Comparison of ENCODE assay signal across 8 mouse cellular contexts in genomic region chr11:67921827-67922754, GRCm38 (mm10). TPM values are rescaled to one million over a fixed set of nuclear protein-coding genes. Genes with fewer than 3 reads are reported as not detected.
DNase-seq lines count a peak whose midpoint lies in the region; ATAC-seq and TF ChIP-seq lines count a peak whose summit lies in the region.

TSS of gene Usp43 (minus strand) at chr11:67922153.

- H3K4me2 ChIP-seq in hindbrain, embryonic 12.5 days (replicated peaks): peak within 1 kb of the TSS; percentile 100
- H3K4me2 ChIP-seq in limb, embryonic 12.5 days: peak within 1 kb of the TSS; percentile 100
- peak within 1 kb of the TSS; percentile 100 for H3K4me2 ChIP-seq in midbrain, embryonic 14.5 days (ENCODE audit: low read length)

- WGBS in hindbrain, embryonic 12.5 days: under 1% methylated on average over 79 of the region's 80 CpGs
- under 1% methylated on average over 51 of the region's 80 CpGs for whole genome bisulfite sequencing in limb, embryonic 12.5 days
- WGBS in midbrain, embryonic 14.5 days: under 1% methylated on average over 70 of the region's 80 CpGs

- TF ChIP-seq CTCF in E14TG2a.4 (conservative IDR thresholded peaks at IDR 0.05; ENCODE audit: low read length): no peak

- peak; percentile 65 for DNase-seq in adrenal gland, postnatal 10 days
- DNase-seq in forelimb bud, embryonic 11.5 days (ENCODE audit: low read depth, low spot score): peak; percentile 35
- peak; percentile 58 for DNase-seq in midbrain, embryonic 14.5 days
- peak; percentile 75 for DNase-seq in testis, postnatal 10 days (ENCODE audit: low spot score)
- DNase-seq in natural killer cell, adult 2 months (ENCODE audit: low spot score in 2 of 2): no peak

- peak within 1 kb of the TSS; percentile 44; the same call in 1 of the 2 replicates for H3K27ac ChIP-seq in hindbrain, embryonic 12.5 days
- H3K27ac ChIP-seq in limb, embryonic 12.5 days: no peak within 1 kb of the TSS
- no peak within 1 kb of the TSS for H3K27ac ChIP-seq in midbrain, embryonic 14.5 days (replicated peaks; ENCODE audit: low read depth, low read length)

- H3K9me3 ChIP-seq in E14TG2a.4 (ENCODE audit: low read length): no peaks in the 10 kb centered on the region
- H3K9me3 ChIP-seq in hindbrain, embryonic 12.5 days (replicated peaks): no peaks in the 10 kb centered on the region
- no peaks in the 10 kb centered on the region for H3K9me3 ChIP-seq in limb, embryonic 12.5 days
- no peaks in the 10 kb centered on the region for H3K9me3 ChIP-seq in midbrain, embryonic 14.5 days (ENCODE audit: control insufficient read depth, low read length)

- peak within 1 kb of the TSS; percentile 61 for H3K9ac ChIP-seq in hindbrain, embryonic 12.5 days
- peak within 1 kb of the TSS; percentile 63 for H3K9ac ChIP-seq in limb, embryonic 12.5 days (replicated peaks)
- H3K9ac ChIP-seq in midbrain, embryonic 14.5 days (replicated peaks; ENCODE audit: low read length): peak within 1 kb of the TSS; percentile 63

- H3K4me1 ChIP-seq in E14TG2a.4 (replicated peaks; ENCODE audit: low read depth, low read length): peaks cover 44% of the 10 kb centered on the region
- H3K4me1 ChIP-seq in hindbrain, embryonic 12.5 days: peaks cover 13% of the 10 kb centered on the region
- peaks cover 18% of the 10 kb centered on the region for H3K4me1 ChIP-seq in limb, embryonic 12.5 days (replicated peaks)
- peaks cover 10% of the 10 kb centered on the region; the same call in 1 of the 2 replicates for H3K4me1 ChIP-seq in midbrain, embryonic 14.5 days (ENCODE audit: control insufficient read depth, insufficient read depth, low read length)

- peak; percentile 51; the same call in 1 of the 2 replicates for ATAC-seq in hindbrain, embryonic 12.5 days (ENCODE audit: low FRiP score)
- peak; percentile 60 for ATAC-seq in limb, embryonic 12.5 days (ENCODE audit: insufficient number of reproducible peaks, insufficient read depth, low FRiP score, low TSS enrichment, low read depth)
- ATAC-seq in midbrain, embryonic 14.5 days (ENCODE audit: low FRiP score, low TSS enrichment): peak; percentile 37

- H3K4me3 ChIP-seq in E14TG2a.4 (replicated peaks; ENCODE audit: low read length): peak within 1 kb of the TSS; percentile 95
- H3K4me3 ChIP-seq in hindbrain, embryonic 12.5 days: peak within 1 kb of the TSS; percentile 83
- peak within 1 kb of the TSS; percentile 81 for H3K4me3 ChIP-seq in limb, embryonic 12.5 days (replicated peaks)
- peak within 1 kb of the TSS; percentile 66 for H3K4me3 ChIP-seq in midbrain, embryonic 14.5 days (replicated peaks; ENCODE audit: low read depth, low read length)

- no peaks in the 10 kb centered on the region for H3K36me3 ChIP-seq in E14TG2a.4 (ENCODE audit: insufficient read depth, low read length)
- H3K36me3 ChIP-seq in hindbrain, embryonic 12.5 days: no peaks in the 10 kb centered on the region
- H3K36me3 ChIP-seq in limb, embryonic 12.5 days: no peaks in the 10 kb centered on the region
- no peaks in the 10 kb centered on the region for H3K36me3 ChIP-seq in midbrain, embryonic 14.5 days (ENCODE audit: control insufficient read depth, insufficient read depth, low read length)

- peaks cover 28% of the 10 kb centered on the region for H3K27me3 ChIP-seq in E14TG2a.4 (ENCODE audit: insufficient read depth, low read length)
- H3K27me3 ChIP-seq in hindbrain, embryonic 12.5 days: peaks cover 27% of the 10 kb centered on the region
- H3K27me3 ChIP-seq in limb, embryonic 12.5 days: peaks cover 38% of the 10 kb centered on the region
- peaks cover 24% of the 10 kb centered on the region for H3K27me3 ChIP-seq in midbrain, embryonic 14.5 days (ENCODE audit: control insufficient read depth, insufficient read depth, low read length)

RNA-seq across cellular contexts. Expression of gene Usp43, which starts in this region (rescaled TPM):
- 1 to 10 TPM; 1.7 to 2.9 TPM for total RNA-seq in adrenal gland, postnatal 10 days (2021)
- 0.80 and 0.86 TPM in 2 replicates for polyA plus RNA-seq in hindbrain, embryonic 12.5 days (2016; fragmentation: Nextera tagmentation; extraction: Ambion mirVana)
- polyA plus RNA-seq in limb, embryonic 12.5 days (2016; fragmentation: Nextera tagmentation; extraction: Ambion mirVana): 0.71 and 0.78 TPM in 2 replicates
- 0.21 and 0.27 TPM in 2 replicates for polyA plus RNA-seq in midbrain, embryonic 14.5 days (2014; fragmentation: Nextera tagmentation; extraction: Ambion mirVana)

Comparison
In these comparisons a context has a peak if more than half of its experiments do, and no peak if none do; other contexts are left out.
1. Peak in ATAC-seq, H3K4me3 ChIP-seq, H3K27ac ChIP-seq, H3K9ac ChIP-seq and H3K4me2 ChIP-seq in hindbrain, embryonic 12.5 days; RNA of the gene not detected or under 1 TPM.
2. Peak in ATAC-seq, H3K4me3 ChIP-seq, H3K9ac ChIP-seq and H3K4me2 ChIP-seq in limb, embryonic 12.5 days; RNA of the gene not detected or under 1 TPM.
3. Peak in DNase-seq, ATAC-seq, H3K4me3 ChIP-seq, H3K9ac ChIP-seq and H3K4me2 ChIP-seq in midbrain, embryonic 14.5 days; RNA of the gene not detected or under 1 TPM.
4. DNase-seq: peak in adrenal gland, postnatal 10 days (single experiment), forelimb bud, embryonic 11.5 days (single experiment) and testis, postnatal 10 days (single experiment); none in natural killer cell, adult 2 months (0 of 2).
5. Peak in every context shown above with its lines, with median percentiles within 50 percentile points of each other: H3K4me3 ChIP-seq, ATAC-seq, H3K4me2 ChIP-seq and H3K9ac ChIP-seq.